Mouse (Mus musculus) liver, embryonic 13.5 days (tissue): ENCODE results near the gene Olfr1396. TPM values are rescaled to one million over a fixed set of nuclear protein-coding genes. Genes with fewer than 3 reads are reported as not detected.

Experiments
- ATAC-seq: fragments of 200-750 bp; cut with Nextera tagmentation; 2 replicates; pipeline ENCODE4 v1.8.0; 2017; ENCODE audit warnings: low read depth, mild to moderate bottlenecking, moderate number of reproducible peaks, moderate library complexity
- DNase-seq: peaks from one replicate; pipeline ENCODE4 v3.0.0; 2022
- H3K27ac ChIP-seq: fragments of 300-500 bp; sonication (generic); 2 replicates; pipeline ENCODE4 v1.5.1; 2015; ENCODE audit warnings: moderate library complexity, mild to moderate bottlenecking, inconsistent platforms
- H3K27me3 ChIP-seq: fragments of 300-500 bp; sonication (generic); 2 replicates; pipeline ENCODE4 v1.6.1; 2015; ENCODE audit warnings: mild to moderate bottlenecking, inconsistent platforms
- H3K36me3 ChIP-seq: fragments of 300-500 bp; sonication (generic); 2 replicates; pipeline ENCODE4 v1.6.1; 2015; ENCODE audit warnings: mild to moderate bottlenecking, inconsistent platforms
- H3K4me1 ChIP-seq: fragments of 300-500 bp; sonication (generic); replicated peaks from 2 replicates; pipeline ENCODE4 v1.6.1; 2015; ENCODE audit warnings: inconsistent platforms
- H3K4me2 ChIP-seq: fragments of 300-500 bp; sonication (generic); 2 replicates; pipeline ENCODE4 v1.6.1; 2015; ENCODE audit warnings: inconsistent platforms, mild to moderate bottlenecking, moderate library complexity
- H3K4me3 ChIP-seq: fragments of 300-500 bp; sonication (generic); replicated peaks from 2 replicates; pipeline ENCODE4 v1.5.1; 2015; ENCODE audit warnings: mild to moderate bottlenecking, inconsistent platforms
- H3K9ac ChIP-seq: fragments of 300-500 bp; sonication (generic); 2 replicates; pipeline ENCODE4 v1.6.1; 2015; ENCODE audit warnings: mild to moderate bottlenecking, inconsistent platforms
- H3K9me3 ChIP-seq: fragments of 300-500 bp; sonication (generic); replicated peaks from 2 replicates; pipeline ENCODE4 v1.6.1; 2016; ENCODE audit warnings: inconsistent platforms
- WGBS: fragments of 180-500 bp; shearing (Covaris S2); methylation state at CpG from one replicate; pipeline ENCODE4 v1.1.7; 2015; ENCODE audit not compliant: insufficient replicate concordance; 5-methylcytosine and 5-hydroxymethylcytosine counted together
- polyA plus RNA-seq: library from polyadenylated mRNA; unstranded; fragments of >200 nt; fragmentation: Nextera tagmentation; extraction: Ambion mirVana; gene quantifications from 2 replicates; pipeline ENCODE4 v1.2.1, GENCODE M21; 2015

Olfr1396 gene
- polyA plus RNA-seq, result not detected in 2 replicates

DNA sequence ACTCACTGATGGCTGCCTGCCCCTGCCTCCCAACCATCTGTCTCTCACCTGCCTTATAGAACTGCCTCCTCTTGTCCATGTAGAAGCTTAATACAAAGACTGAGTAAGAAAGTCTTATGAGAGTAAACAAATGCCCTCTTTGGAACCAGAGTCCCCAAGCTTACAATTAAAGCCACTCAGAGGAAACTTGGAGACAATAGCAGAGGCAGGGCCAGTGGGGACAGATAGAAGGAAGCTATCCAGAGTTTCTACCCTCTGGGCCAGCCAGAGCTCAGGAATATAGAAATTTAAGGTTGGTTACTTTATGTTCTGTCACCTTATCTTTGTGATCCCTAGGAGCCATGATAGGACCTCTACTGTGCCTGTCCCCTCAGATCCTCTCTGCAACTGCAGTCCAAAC is at the start of gene Olfr1396:
Olfr1396 (minus strand) TSS at position 101 of the 400 bp plus-strand sequence.
- Histone ChIP-seq H3K4me3 (no peak within 1 kb of the TSS), H3K4me2 (no peak within 1 kb of the TSS), H3K9me3 (no peaks in the 10 kb centered on the region), H3K9ac (no peak within 1 kb of the TSS), H3K27me3 (no peaks in the 10 kb centered on the region), H3K4me1 (no peaks in the 10 kb centered on the region), H3K36me3 (no peaks in the 10 kb centered on the region), H3K27ac (no peak within 1 kb of the TSS)
- no peak for DNase-seq
- no peak for ATAC-seq

DNA sequence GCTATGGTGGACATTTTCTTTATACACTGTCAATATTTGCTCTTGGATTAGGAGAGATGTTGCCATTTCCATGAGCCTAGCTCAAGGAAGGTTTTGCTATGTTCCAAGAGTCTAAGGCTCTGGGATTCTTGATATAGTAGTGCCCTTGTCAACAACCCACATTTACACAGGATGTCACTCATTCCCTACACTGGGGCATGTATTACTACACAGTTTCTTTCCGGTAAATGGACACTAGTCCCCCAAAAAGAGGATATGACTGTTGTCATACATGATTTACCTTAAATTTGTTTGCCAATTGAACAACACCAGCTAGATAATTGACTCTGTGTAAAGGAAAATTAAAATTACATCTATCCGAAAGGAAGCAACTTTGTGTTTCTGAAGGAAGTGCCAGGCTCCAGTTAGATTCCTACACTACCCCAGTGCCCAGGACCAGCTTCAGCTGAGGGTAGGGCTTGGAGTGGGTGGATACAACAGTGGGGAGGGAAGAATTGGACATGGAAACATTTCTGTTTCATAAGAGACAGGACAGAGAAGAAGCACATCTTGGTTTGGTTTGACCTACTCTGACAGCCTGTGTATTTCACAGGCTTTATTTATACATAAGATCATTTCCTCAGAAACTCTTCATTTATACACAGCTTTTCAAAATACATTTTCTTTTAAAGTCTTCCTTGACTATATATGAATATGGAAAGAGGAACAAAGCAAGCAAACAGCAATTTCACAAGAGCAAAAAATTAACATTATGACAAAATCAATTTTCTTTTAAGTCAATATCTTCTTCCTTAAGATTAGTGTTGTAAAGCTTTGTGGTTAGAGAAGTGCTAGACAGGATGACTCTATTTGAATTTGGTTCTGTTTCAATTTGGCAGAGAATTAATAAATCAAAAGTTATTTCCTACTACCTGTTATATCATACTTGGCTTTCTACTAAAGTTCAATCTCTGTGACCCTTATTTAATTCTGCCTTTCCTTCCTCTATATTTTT is 42.4 kb upstream of the Olfr1396 start:
- WGBS, result 64% methylated on average over 2 of the region's 2 CpGs

DNA sequence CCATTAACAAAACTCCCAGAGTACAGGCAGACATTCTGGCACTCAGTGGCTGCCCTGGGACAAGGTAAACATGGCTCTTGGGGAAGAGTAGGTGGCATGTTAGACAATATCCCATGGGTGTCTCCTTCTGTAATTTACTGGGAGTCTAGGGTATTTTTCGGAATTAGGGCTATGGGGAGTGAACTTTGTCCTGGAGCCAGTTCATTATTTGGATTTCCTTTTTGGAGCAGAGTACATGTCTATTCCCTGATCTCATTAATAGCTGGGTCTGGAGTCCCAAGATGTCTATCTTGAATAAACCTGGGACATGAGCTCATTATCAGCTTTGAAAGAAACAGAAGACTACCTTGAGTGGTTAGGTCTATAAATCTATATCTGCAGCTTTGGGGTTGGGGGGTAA is 39.4 kb upstream of the Olfr1396 start, which contains the start of gene Olfr1394:
Olfr1394 (plus strand) TSS at position 301 of the 400 bp plus-strand sequence.
- H3K36me3 ChIP-seq, result no peaks in the 10 kb centered on the region
- H3K4me1 ChIP-seq, result no peaks in the 10 kb centered on the region
- ATAC-seq (no peak), DNase-seq (no peak)
- H3K9me3 ChIP-seq, result no peaks in the 10 kb centered on the region
- no peak within 1 kb of the TSS for H3K9ac ChIP-seq
- H3K4me2 ChIP-seq, result no peak within 1 kb of the TSS
- H3K4me3 ChIP-seq, result no peak within 1 kb of the TSS
- H3K27ac ChIP-seq, result no peak within 1 kb of the TSS
- no peaks in the 10 kb centered on the region for H3K27me3 ChIP-seq
- WGBS, result 59% methylated on average over 1 of the region's 1 CpGs

More for the DNA sequence above, 42.4 kb upstream of the Olfr1396 start:
- DNase-seq (no peak), ATAC-seq (no peak)
- no peaks in the 10 kb centered on the region for H3K36me3 ChIP-seq
- no peak overlapping the region for H3K27ac ChIP-seq
- H3K4me3 ChIP-seq, result no peak overlapping the region
- no peaks in the 10 kb centered on the region for H3K27me3 ChIP-seq
- H3K4me1 ChIP-seq, result no peaks in the 10 kb centered on the region
- no peaks in the 10 kb centered on the region for H3K9me3 ChIP-seq
- no peak overlapping the region for H3K4me2 ChIP-seq
- H3K9ac ChIP-seq, result no peak overlapping the region

DNA sequence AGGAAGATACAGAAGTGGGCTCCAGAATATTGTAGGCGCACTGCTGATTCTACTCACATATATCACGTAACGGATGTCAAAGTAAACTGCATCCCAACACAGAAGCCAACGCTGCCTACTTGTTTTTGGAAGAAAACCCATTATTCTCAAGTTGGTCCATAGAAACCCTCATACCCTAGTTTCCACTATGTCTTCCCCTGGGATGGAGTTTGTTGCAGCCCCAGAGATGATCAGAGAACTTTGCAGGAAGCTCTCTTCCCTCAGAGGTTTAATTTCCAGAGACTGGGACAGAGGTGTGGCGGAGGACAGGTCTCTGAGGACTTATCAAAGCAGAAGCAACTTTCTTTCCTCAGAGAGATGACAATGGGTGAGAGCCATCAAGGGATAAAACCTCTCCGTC is 27.3 kb upstream of the Olfr1396 start, which contains the start of gene Olfr1395:
Olfr1395 (plus strand) TSS at position 301 of the 400 bp plus-strand sequence.
- DNase-seq, result no peak
- Histone ChIP-seq H3K9me3 (no peaks in the 10 kb centered on the region), H3K27ac (no peak within 1 kb of the TSS), H3K36me3 (no peaks in the 10 kb centered on the region), H3K4me2 (no peak within 1 kb of the TSS), H3K27me3 (no peaks in the 10 kb centered on the region), H3K9ac (no peak within 1 kb of the TSS), H3K4me1 (no peaks in the 10 kb centered on the region), H3K4me3 (no peak within 1 kb of the TSS)
- WGBS, result 77% methylated on average over 6 of the region's 6 CpGs
- ATAC-seq, result no peak

DNA sequence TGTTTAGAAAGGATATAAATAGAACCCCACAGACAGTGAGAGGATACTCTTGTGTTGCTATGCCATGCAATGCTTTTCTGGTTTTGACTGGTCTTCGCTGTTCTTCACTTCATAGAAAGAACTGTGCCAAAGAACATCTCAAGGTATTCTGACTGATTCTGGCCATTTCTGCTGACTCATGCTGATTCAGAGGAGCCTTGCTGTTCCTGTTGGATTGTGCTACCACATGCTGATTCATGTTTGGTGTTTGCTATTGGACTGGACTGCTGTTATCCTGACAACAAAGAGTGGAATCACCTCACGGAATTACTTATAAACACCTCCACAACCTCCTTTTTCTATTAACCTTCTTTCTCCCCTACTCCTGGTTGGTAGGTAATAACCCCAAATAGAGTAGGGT is 9.5 kb upstream of the Olfr1396 start:
- WGBS, result 71% methylated on average over 2 of the region's 2 CpGs
- no peak for DNase-seq
- no peak overlapping the region for H3K9ac ChIP-seq
- no peaks in the 10 kb centered on the region for H3K9me3 ChIP-seq
- H3K4me2 ChIP-seq, result no peak overlapping the region
- H3K36me3 ChIP-seq, result no peaks in the 10 kb centered on the region
- no peak overlapping the region for H3K4me3 ChIP-seq
- ATAC-seq, result peak; percentile 65
- peak overlapping the region; percentile 31 for H3K27ac ChIP-seq
- peaks cover 11% of the 10 kb centered on the region for H3K4me1 ChIP-seq
- no peaks in the 10 kb centered on the region for H3K27me3 ChIP-seq

DNA sequence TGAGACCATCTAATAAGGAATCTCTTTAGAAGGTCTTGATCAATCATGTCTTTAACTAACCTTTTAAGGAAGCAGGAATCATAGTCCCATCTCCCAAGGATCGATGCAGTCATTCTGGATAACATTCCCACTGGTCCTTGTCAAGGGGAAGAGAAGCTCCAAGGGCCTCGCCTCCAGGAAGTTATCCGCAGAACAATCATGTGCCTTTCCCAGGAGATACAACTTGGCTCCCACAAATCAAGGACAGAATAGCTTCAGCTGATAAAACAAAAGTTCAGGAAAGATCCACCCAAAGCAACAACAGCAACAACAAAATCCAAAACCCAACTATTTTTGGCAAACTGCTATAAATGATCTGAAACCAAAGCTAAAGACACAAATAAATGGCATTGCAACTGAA is 5.0 kb upstream of the Olfr1396 start:
- ATAC-seq (no peak), DNase-seq (no peak)
- no peaks in the 10 kb centered on the region for H3K36me3 ChIP-seq
- no peak overlapping the region for H3K27ac ChIP-seq
- 47% methylated on average over 3 of the region's 3 CpGs for WGBS
- H3K27me3 ChIP-seq, result no peaks in the 10 kb centered on the region
- no peak overlapping the region for H3K4me2 ChIP-seq
- H3K9ac ChIP-seq, result no peak overlapping the region
- H3K4me1 ChIP-seq, result peaks cover 11% of the 10 kb centered on the region; the same call in 1 of the 2 replicates
- no peaks in the 10 kb centered on the region for H3K9me3 ChIP-seq
- no peak overlapping the region for H3K4me3 ChIP-seq

DNA sequence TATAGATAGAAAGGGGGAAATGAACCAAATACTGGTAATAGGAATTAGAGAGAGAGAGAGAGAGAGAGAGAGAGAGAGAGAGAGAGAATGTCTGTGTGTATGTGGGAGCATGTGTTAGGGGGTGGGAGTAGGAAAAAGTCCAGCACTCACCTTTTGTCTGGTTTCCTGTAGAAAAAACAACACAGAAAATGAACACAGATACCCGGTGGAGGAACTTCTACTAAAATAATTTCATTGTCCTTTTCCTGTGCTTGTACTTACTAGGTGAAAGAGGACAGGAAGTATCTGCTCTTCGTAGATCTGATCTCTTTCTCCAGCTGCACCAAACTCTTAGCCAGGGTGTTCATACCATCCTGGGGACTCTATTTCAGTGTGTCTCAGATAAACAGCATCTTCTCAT is 516 bp downstream of the Olfr1396 start:
- H3K27me3 ChIP-seq, result no peaks in the 10 kb centered on the region
- H3K27ac ChIP-seq, result no peak overlapping the region
- no peaks in the 10 kb centered on the region for H3K36me3 ChIP-seq
- no peak for ATAC-seq
- H3K4me2 ChIP-seq, result no peak overlapping the region
- DNase-seq, result no peak
- no peak overlapping the region for H3K4me3 ChIP-seq
- 12% methylated on average over 2 of the region's 2 CpGs for WGBS
- H3K4me1 ChIP-seq, result no peaks in the 10 kb centered on the region
- no peak overlapping the region for H3K9ac ChIP-seq
- H3K9me3 ChIP-seq, result no peaks in the 10 kb centered on the region

DNA sequence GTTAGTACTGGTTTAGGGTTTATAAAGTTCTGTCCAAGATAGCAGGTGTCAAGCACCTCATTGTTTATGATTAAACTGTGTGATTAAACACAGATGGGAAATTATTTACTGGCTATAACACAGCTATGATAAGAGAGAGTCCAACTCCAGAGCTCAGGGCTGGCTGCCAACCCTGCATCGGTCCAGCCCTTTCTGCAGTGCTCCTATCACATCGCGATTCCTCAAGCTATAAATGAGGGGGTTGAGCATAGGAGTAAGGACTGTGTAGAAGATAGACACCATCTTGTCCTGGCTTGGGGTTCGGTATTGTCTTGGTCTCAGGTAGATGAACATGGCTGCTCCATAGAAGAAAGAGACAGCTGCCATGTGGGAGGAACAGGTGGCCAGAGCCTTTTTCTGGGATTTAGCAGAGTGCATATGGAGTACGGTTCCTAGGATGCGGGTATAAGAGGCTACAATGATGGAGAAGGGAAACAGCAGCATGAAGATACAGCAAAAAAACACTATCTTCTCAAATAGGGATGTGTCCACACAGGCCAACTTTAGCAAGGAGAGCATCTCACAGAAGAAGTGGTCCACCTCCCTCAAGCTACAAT is 2.0 kb downstream of the Olfr1396 start:
- DNase-seq, result no peak
- no peaks in the 10 kb centered on the region for H3K36me3 ChIP-seq
- ATAC-seq, result no peak

DNA sequence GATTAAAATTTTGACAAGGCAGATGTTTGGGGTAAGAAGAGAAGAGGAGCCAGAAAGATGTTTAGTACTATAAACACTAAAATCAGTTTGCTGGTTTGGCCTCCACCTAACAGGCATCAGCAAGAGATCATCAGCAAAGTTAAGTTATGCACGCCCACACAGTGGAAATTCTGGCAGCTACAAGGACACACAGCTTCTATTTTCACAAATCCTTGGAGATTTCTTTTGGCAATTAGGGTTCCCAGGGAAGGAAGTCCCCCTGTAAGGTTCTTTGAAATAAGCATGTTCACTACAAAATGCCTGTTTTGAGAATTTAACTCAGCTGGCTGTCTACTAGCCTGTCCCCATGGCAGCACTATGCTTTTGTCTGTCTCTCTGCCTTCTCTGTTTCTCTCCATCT is 3.7 kb downstream of the Olfr1396 start:
- 55% methylated on average over 1 of the region's 1 CpGs for WGBS
- ATAC-seq, result no peak
- no peak for DNase-seq
- no peak overlapping the region for H3K4me3 ChIP-seq
- no peaks in the 10 kb centered on the region for H3K4me1 ChIP-seq
- H3K36me3 ChIP-seq, result no peaks in the 10 kb centered on the region
- no peak overlapping the region for H3K27ac ChIP-seq
- no peak overlapping the region for H3K4me2 ChIP-seq
- H3K9me3 ChIP-seq, result no peaks in the 10 kb centered on the region
- no peaks in the 10 kb centered on the region for H3K27me3 ChIP-seq
- H3K9ac ChIP-seq, result no peak overlapping the region

More for the DNA sequence above, 2.0 kb downstream of the Olfr1396 start:
- 78% methylated on average over 6 of the region's 6 CpGs for WGBS
- Histone ChIP-seq H3K27ac (no peak overlapping the region), H3K9me3 (no peaks in the 10 kb centered on the region), H3K9ac (no peak overlapping the region), H3K4me1 (no peaks in the 10 kb centered on the region), H3K4me3 (no peak overlapping the region), H3K27me3 (no peaks in the 10 kb centered on the region), H3K4me2 (no peak overlapping the region)

DNA sequence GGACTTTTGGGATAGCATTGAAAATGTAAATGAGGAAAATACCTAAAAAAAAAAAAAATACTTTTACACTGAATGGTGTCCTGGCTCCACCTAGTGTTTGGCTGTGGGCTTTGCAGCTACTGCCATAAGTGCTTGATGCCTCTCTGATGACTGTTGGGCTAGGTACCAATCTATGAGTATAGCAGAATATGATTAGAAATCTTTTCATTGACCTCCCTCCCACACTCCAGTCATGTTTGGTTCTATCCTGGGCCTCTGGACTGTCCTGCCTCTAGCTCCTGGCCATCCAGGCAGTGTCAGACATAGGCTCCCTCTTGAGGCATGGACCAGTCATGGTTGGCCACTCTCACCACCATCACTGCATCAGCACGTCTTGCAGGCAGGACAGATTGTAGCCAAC is 5.8 kb downstream of the Olfr1396 start:
- no peaks in the 10 kb centered on the region for H3K9me3 ChIP-seq
- H3K27me3 ChIP-seq, result no peaks in the 10 kb centered on the region
- H3K27ac ChIP-seq, result no peak overlapping the region
- H3K4me1 ChIP-seq, result peaks cover 7% of the 10 kb centered on the region; the same call in 1 of the 2 replicates
- 14% methylated on average over 1 of the region's 1 CpGs for WGBS
- DNase-seq (no peak), ATAC-seq (no peak)
- H3K4me3 ChIP-seq, result no peak overlapping the region
- H3K4me2 ChIP-seq, result no peak overlapping the region
- no peaks in the 10 kb centered on the region for H3K36me3 ChIP-seq
- H3K9ac ChIP-seq, result no peak overlapping the region

DNA sequence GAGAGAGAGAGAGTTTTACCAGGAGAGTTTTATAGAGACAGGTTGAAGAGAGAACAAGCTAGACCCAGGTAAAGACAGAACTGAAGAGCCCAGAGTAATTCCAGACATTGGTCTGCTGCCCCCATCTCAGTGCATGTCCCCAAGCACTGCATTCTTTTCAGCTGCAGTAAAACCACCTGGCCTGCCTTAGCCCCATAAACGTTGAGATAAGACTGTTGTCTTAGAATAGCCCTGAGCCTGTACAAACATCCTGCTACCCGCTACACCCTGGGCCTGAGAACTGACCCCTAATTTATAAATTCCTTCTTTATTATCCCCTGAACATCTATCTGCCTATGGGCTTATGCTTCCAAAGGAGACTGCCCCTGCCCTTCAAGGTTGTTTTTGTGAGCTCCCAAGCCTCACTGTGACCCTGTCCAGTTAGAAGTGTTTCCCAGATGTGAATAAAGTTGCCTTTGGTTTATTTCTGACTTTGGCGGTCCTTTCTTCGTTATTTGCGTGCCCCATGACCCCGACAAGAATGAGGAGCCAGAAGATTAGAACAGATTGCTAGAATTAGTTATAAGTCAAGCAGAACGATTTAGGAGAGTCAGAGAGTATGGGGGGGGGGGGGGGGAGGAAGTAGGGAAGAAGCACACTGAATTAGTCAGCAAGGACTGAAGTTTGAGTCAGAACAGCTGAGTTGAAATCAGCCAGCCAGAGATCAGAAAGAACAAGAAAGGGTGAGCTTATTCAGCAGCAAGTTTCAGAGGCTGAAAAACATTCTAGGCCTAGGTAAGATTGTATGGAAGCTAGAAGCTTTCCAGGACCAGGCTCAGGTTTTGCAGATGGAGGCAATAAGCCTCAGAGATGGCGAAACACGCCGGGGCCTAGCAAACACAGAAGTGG is 6.8 kb downstream of the Olfr1396 start:
- Histone ChIP-seq H3K9ac (no peak overlapping the region), H3K27ac (no peak overlapping the region), H3K9me3 (no peaks in the 10 kb centered on the region), H3K4me1 (peaks cover 14% of the 10 kb centered on the region; the same call in 1 of the 2 replicates), H3K36me3 (no peaks in the 10 kb centered on the region), H3K27me3 (no peaks in the 10 kb centered on the region), H3K4me2 (no peak overlapping the region), H3K4me3 (no peak overlapping the region)
- no peak for DNase-seq
- 69% methylated on average over 10 of the region's 10 CpGs for WGBS
- no peak for ATAC-seq
